Mouse (Mus musculus) CH12.LX (cell line): ENCODE data around the gene Dmd. TPM values are rescaled to one million over a fixed set of nuclear protein-coding genes. Genes with fewer than 3 reads are reported as not detected.

Experiments
- DNase-seq: peaks from one replicate; pipeline ENCODE4 v3.0.0-alpha.2; 2013; ENCODE audit errors: extremely low read depth
- H3K27ac ChIP-seq: 2 replicates; pipeline ENCODE4 v1.5.1; 2012; ENCODE audit warnings: low read depth, mild to moderate bottlenecking, control low read depth, moderate library complexity; ENCODE audit not compliant: insufficient read depth
- H3K27me3 ChIP-seq: replicated peaks from 2 replicates; pipeline ENCODE3; 2012; ENCODE audit warnings: inconsistent platforms
- H3K36me3 ChIP-seq, 2 experiments: replicated peaks in 1 of 2; 2 replicates each; pipeline versions ENCODE3 to v1.6.1; 2012; ENCODE audit warnings: inconsistent platforms in 1 of 2, low read length in 1 of 2, mild to moderate bottlenecking in 1 of 2, mixed read lengths in 1 of 2, moderate library complexity in 1 of 2; ENCODE audit not compliant: control insufficient read depth in 1 of 2, insufficient read depth in 1 of 2
- H3K4me1 ChIP-seq, 2 experiments: 2 replicates each; pipeline ENCODE4 v1.6.1; 2012; ENCODE audit warnings: inconsistent platforms in 1 of 2, moderate library complexity in 1 of 2; ENCODE audit not compliant: insufficient read depth in 2 of 2, control insufficient read depth in 1 of 2
- H3K4me2 ChIP-seq: 2 replicates; pipeline ENCODE4 v1.6.1; 2012; ENCODE audit warnings: low read depth, mild to moderate bottlenecking, control low read depth; ENCODE audit not compliant: poor library complexity, insufficient read depth, severe bottlenecking
- H3K4me3 ChIP-seq, 3 experiments: fragments of 150-350 bp in 1 of 3; sonication (generic) in 1 of 3; replicated peaks in 1 of 3; 2 replicates each; pipeline versions ENCODE3 to v1.5.1; 2011 to 2012; ENCODE audit warnings: low read depth in 2 of 3, low read length in 2 of 3, mild to moderate bottlenecking in 2 of 3, moderate library complexity in 2 of 3, control low read depth in 1 of 3, improper control_type of control experiment in 1 of 3, inconsistent platforms in 1 of 3, mixed read lengths in 1 of 3; ENCODE audit not compliant: poor library complexity in 1 of 3
- H3K79me2 ChIP-seq: replicated peaks from 2 replicates; pipeline ENCODE4 v1.6.1; 2012; ENCODE audit warnings: mild to moderate bottlenecking, moderate library complexity; ENCODE audit not compliant: control insufficient read depth, poor library complexity, insufficient read depth, severe bottlenecking; ENCODE audit errors: extremely low read depth
- H3K9ac ChIP-seq: 2 replicates; pipeline ENCODE4 v1.6.1; 2012; ENCODE audit warnings: low read depth, mild to moderate bottlenecking, control low read depth, moderate library complexity; ENCODE audit not compliant: insufficient read depth
- H3K9me3 ChIP-seq: replicated peaks from 2 replicates; pipeline ENCODE3; 2012; ENCODE audit warnings: low read length, inconsistent platforms, mixed read lengths
- BHLHE40 ChIP-seq: IDR thresholded peaks from 2 replicates; pipeline ENCODE4 v1.6.1; 2011; ENCODE audit warnings: mild to moderate bottlenecking, low read depth, low read length, improper control_type of control experiment
- CHD1 ChIP-seq: IDR thresholded peaks from 2 replicates; pipeline ENCODE4 v1.6.1; 2012; ENCODE audit warnings: low read depth, low read length, improper control_type of control experiment, inconsistent platforms
- CTCF ChIP-seq, 2 experiments: IDR thresholded peaks in 1 of 2; conservative IDR thresholded peaks in 1 of 2; 2 replicates each; pipeline ENCODE4 v1.5.1; 2011 to 2012; ENCODE audit warnings: low read depth in 2 of 2, low read length in 2 of 2, improper control_type of control experiment in 1 of 2, inconsistent platforms in 1 of 2, mild to moderate bottlenecking in 1 of 2, moderate library complexity in 1 of 2
- ELF1 ChIP-seq: IDR thresholded peaks from 2 replicates; pipeline ENCODE4 v1.6.1; 2014; ENCODE audit warnings: low read depth, mild to moderate bottlenecking, inconsistent platforms, low read length, improper control_type of control experiment
- EP300 ChIP-seq: IDR thresholded peaks from 2 replicates; pipeline ENCODE4 v1.6.1; 2011; ENCODE audit warnings: low read length, improper control_type of control experiment
- GABPA ChIP-seq: IDR thresholded peaks from 2 replicates; pipeline ENCODE4 v1.6.1; 2012; ENCODE audit warnings: low read depth, low read length, improper control_type of control experiment, inconsistent platforms; ENCODE audit not compliant: insufficient replicate concordance
- IRF4 ChIP-seq: IDR thresholded peaks from 2 replicates; pipeline ENCODE4 v1.6.1; 2014; ENCODE audit warnings: low read depth, mild to moderate bottlenecking, inconsistent platforms, low read length, improper control_type of control experiment
- JUN ChIP-seq: IDR thresholded peaks from 2 replicates; pipeline ENCODE4 v1.6.1; 2011; ENCODE audit warnings: low read depth, mild to moderate bottlenecking, low read length, improper control_type of control experiment, moderate library complexity; ENCODE audit not compliant: insufficient read depth
- JUND ChIP-seq: conservative IDR thresholded peaks from 2 replicates; pipeline ENCODE4 v1.6.1; 2011; ENCODE audit warnings: low read depth, low read length, improper control_type of control experiment
- KAT2A ChIP-seq: IDR thresholded peaks from 2 replicates; pipeline ENCODE4 v1.6.1; 2012; ENCODE audit warnings: low read length, improper control_type of control experiment, inconsistent platforms; ENCODE audit not compliant: insufficient replicate concordance
- MAFK ChIP-seq: IDR thresholded peaks from 2 replicates; pipeline ENCODE4 v1.6.1; 2011; ENCODE audit warnings: low read length, improper control_type of control experiment; ENCODE audit not compliant: insufficient replicate concordance
- MAX ChIP-seq: IDR thresholded peaks from 2 replicates; pipeline ENCODE4 v1.6.1; 2011; ENCODE audit warnings: low read length, improper control_type of control experiment
- MAZ ChIP-seq: IDR thresholded peaks from 2 replicates; pipeline ENCODE4 v1.6.1; 2012; ENCODE audit warnings: low read depth, mild to moderate bottlenecking, inconsistent platforms, low read length, improper control_type of control experiment, moderate library complexity
- MEF2A ChIP-seq: IDR thresholded peaks from 2 replicates; pipeline ENCODE4 v1.6.1; 2014; ENCODE audit warnings: low read depth, mild to moderate bottlenecking, inconsistent platforms, low read length, improper control_type of control experiment, borderline replicate concordance
- MYC ChIP-seq: IDR thresholded peaks from 2 replicates; pipeline ENCODE4 v1.6.1; 2011; ENCODE audit warnings: low read depth, mild to moderate bottlenecking, improper control_type of control experiment, low read length
- NRF1 ChIP-seq: IDR thresholded peaks from 2 replicates; pipeline ENCODE4 v1.6.1; 2014; ENCODE audit warnings: low read depth, mild to moderate bottlenecking, inconsistent platforms, low read length, improper control_type of control experiment, moderate library complexity
- PAX5 ChIP-seq: IDR thresholded peaks from 2 replicates; pipeline ENCODE4 v1.6.1; 2012; ENCODE audit warnings: low read length, inconsistent platforms, mixed read lengths
- POLR2A ChIP-seq: IDR thresholded peaks from 2 replicates; pipeline ENCODE4 v1.6.1; 2011; ENCODE audit warnings: low read depth, mild to moderate bottlenecking, improper control_type of control experiment, low read length
- POLR2AphosphoS2 ChIP-seq: IDR thresholded peaks from 2 replicates; pipeline ENCODE4 v1.6.1; 2011; ENCODE audit warnings: low read depth, low read length, improper control_type of control experiment
- RCOR1 ChIP-seq: conservative IDR thresholded peaks from 2 replicates; pipeline ENCODE4 v1.6.1; 2012; ENCODE audit warnings: low read depth, mild to moderate bottlenecking, inconsistent platforms, low read length, improper control_type of control experiment
- SIN3A ChIP-seq: IDR thresholded peaks from 2 replicates; pipeline ENCODE4 v1.6.1; 2012; ENCODE audit warnings: low read length, improper control_type of control experiment, inconsistent platforms
- TBP ChIP-seq: conservative IDR thresholded peaks from 2 replicates; pipeline ENCODE4 v1.6.1; 2011; ENCODE audit warnings: low read depth, low read length, improper control_type of control experiment
- TCF12 ChIP-seq: IDR thresholded peaks from 2 replicates; pipeline ENCODE4 v1.6.1; 2014; ENCODE audit warnings: low read depth, mild to moderate bottlenecking, inconsistent platforms, low read length, improper control_type of control experiment
- UBTF ChIP-seq: IDR thresholded peaks from 2 replicates; pipeline ENCODE4 v1.6.1; 2012; ENCODE audit warnings: low read depth, mild to moderate bottlenecking, inconsistent platforms, low read length, improper control_type of control experiment, moderate library complexity
- USF1 ChIP-seq: IDR thresholded peaks from 2 replicates; pipeline ENCODE4 v1.6.1; 2014; ENCODE audit warnings: low read depth, mild to moderate bottlenecking, inconsistent platforms, low read length, improper control_type of control experiment
- ZKSCAN1 ChIP-seq: IDR thresholded peaks from 2 replicates; pipeline ENCODE4 v1.6.1; 2012; ENCODE audit warnings: low read depth, inconsistent platforms, low read length, improper control_type of control experiment, borderline replicate concordance
- ZNF384 ChIP-seq: IDR thresholded peaks from 2 replicates; pipeline ENCODE4 v1.6.1; 2012; ENCODE audit warnings: low read depth, low read length, improper control_type of control experiment, inconsistent platforms
- dilution Hi-C: fragments of 300-500 bp; cut with MboI; formaldehyde crosslinking; loops from 2 replicates; pipeline ENCODE4 v1.14.3; 2020; ENCODE audit warnings: low sequenced_read_pairs; ENCODE audit not compliant: extremely low pct_unique_long_range_greater_than_20kb, extremely low pct_ligation_motif_present
- in situ Hi-C: fragments of 300-500 bp; cut with MboI; formaldehyde crosslinking; loops from 3 replicates; pipeline ENCODE4 v1.14.3; 2019; ENCODE audit warnings: low sequenced_read_pairs, low pct_ligation_motif_present, low pct_unique_long_range_greater_than_20kb, mixed read lengths
- polyA plus RNA-seq: library from polyadenylated mRNA; unstranded; fragments of >175 nt; gene quantifications from 2 replicates; pipeline ENCODE4 v1.2.1, GENCODE M21; 2012; ENCODE audit warnings: low read depth; ENCODE audit not compliant: insufficient read length
- total RNA-seq, 2 experiments: library from RNA; depleted of rRNA; stranded (reverse); fragments of 300-350 nt in 1 of 2; fragments of >200 nt in 1 of 2; gene quantifications; 2 replicates each; pipeline ENCODE4 v1.2.3; 2012 to 2014

The Dmd gene
- total and polyA plus RNA-seq, 3 experiments, result 0.81 to 2.7 (median 2.1) TPM

DNA sequence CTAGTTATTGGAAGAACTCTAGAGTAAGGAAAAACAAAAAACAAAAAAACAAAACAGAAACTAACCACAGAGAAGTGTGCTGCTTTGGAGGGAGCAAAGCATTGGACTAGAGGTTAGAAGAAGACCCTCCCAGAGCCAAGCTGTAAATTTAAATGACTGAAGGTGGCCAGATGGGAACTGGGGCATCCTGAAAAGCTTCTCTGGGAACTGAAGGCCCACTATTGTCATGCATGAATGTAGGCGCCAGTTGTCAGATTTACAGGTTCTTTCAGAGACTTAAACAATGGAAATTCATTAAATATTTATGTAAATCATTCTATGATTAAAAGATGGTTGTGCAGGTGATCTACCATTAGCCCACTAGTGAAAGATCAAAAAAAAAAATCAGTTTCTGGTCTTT is 2128.9 kb downstream of the Dmd start:
- Histone ChIP-seq H3K27me3 (no peaks in the 10 kb centered on the region), H3K36me3 (no peaks in the 10 kb centered on the region)
- TF ChIP-seq TBP (no peak), SIN3A (no peak), UBTF (no peak), ELF1 (no peak), NRF1 (no peak), MAFK (no peak), JUND (no peak), GABPA (no peak), PAX5 (no peak), POLR2AphosphoS2 (no peak), CHD1 (no peak), RCOR1 (no peak), CTCF (conservative IDR thresholded peaks at IDR 0.05 in 1 of 2, IDR thresholded peaks at IDR 0.05 in 1 of 2; ENCODE audit: low read depth in 2 of 2, low read length in 2 of 2) (no peak), MAZ (no peak), MEF2A (no peak), EP300 (no peak), TCF12 (no peak), MYC (no peak)
- TF ChIP-seq, all 38 proteins: peak for 0
- H3K27ac ChIP-seq, result no peak overlapping the region
- H3K9ac ChIP-seq, result no peak overlapping the region
- peaks cover 0 to 2% of the 10 kb centered on the region in 2 experiments; a peak in 1 of 4 replicates for H3K4me1 ChIP-seq
- no peaks in the 10 kb centered on the region for H3K9me3 ChIP-seq
- DNase-seq, result no peak
- no peaks in the 10 kb centered on the region for H3K79me2 ChIP-seq
- in situ Hi-C loops (no loop called here), dilution Hi-C loops (no loop called here)
- no peak overlapping the region for H3K4me2 ChIP-seq
- no peak overlapping the region for H3K4me3 ChIP-seq

DNA sequence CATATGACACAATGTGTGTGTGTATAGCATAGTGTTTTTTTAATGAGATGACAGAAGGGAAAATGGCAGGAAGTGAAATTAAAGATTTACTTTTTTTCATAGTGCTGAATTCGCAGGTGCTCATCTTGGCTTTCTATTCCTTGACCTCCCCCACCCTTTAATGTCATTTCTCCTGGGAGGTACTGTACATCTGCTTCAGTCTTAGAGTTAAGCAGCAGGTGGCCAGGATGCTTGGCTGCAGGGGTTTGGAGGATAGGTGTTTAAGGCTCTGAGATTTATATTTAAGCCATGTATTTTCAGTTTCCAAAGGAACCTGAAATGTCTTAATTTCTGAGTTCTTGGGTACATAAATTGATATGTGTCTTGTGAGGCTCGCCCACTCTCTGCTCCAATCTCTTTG is 2130.5 kb downstream of the Dmd start:
- dilution Hi-C loops, result no loop called here
- H3K27ac ChIP-seq, result no peak overlapping the region
- in situ Hi-C loops, result no loop called here

More for the DNA sequence above, 2130.5 kb downstream of the Dmd start:
- H3K4me3 ChIP-seq, result no peak overlapping the region
- peaks cover 0 to 7% of the 10 kb centered on the region in 2 experiments; a peak in 2 of 4 replicates for H3K4me1 ChIP-seq
- H3K4me2 ChIP-seq, result no peak overlapping the region
- no peaks in the 10 kb centered on the region for H3K9me3 ChIP-seq
- DNase-seq, result no peak
- H3K9ac ChIP-seq, result no peak overlapping the region
- no peaks in the 10 kb centered on the region for H3K79me2 ChIP-seq
- H3K36me3 ChIP-seq, result no peaks in the 10 kb centered on the region
- no peak for TF ChIP-seq POLR2A
- no peak for TF ChIP-seq MAX
- TF ChIP-seq RCOR1, result no peak
- TF ChIP-seq UBTF, result no peak
- no peak for TF ChIP-seq ELF1
- no peak for TF ChIP-seq ZKSCAN1
- no peak for TF ChIP-seq TBP
- no peak for TF ChIP-seq BHLHE40
- TF ChIP-seq JUN, result no peak
- no peak for TF ChIP-seq GABPA
- no peak for TF ChIP-seq SIN3A
- no peak for TF ChIP-seq ZNF384
- TF ChIP-seq KAT2A, result no peak
- TF ChIP-seq MAFK, result no peak
- TF ChIP-seq USF1, result no peak
- TF ChIP-seq CTCF (conservative IDR thresholded peaks at IDR 0.05 in 1 of 2, IDR thresholded peaks at IDR 0.05 in 1 of 2; ENCODE audit: low read depth in 2 of 2, low read length in 2 of 2), result no peak
- TF ChIP-seq IRF4, result no peak
- TF ChIP-seq CHD1, result no peak
- TF ChIP-seq MEF2A, result no peak
- TF ChIP-seq, all 38 proteins: peak for 0
- no peaks in the 10 kb centered on the region for H3K27me3 ChIP-seq
